Mouse (Mus musculus): ENCODE data around the gene Spryd3. TPM values are rescaled to one million over a fixed set of nuclear protein-coding genes. Genes with fewer than 3 reads are reported as not detected.

Spryd3 gene
- total RNA-seq, 2 experiments from 2014 or later: 156 to 165 TPM

DNA sequence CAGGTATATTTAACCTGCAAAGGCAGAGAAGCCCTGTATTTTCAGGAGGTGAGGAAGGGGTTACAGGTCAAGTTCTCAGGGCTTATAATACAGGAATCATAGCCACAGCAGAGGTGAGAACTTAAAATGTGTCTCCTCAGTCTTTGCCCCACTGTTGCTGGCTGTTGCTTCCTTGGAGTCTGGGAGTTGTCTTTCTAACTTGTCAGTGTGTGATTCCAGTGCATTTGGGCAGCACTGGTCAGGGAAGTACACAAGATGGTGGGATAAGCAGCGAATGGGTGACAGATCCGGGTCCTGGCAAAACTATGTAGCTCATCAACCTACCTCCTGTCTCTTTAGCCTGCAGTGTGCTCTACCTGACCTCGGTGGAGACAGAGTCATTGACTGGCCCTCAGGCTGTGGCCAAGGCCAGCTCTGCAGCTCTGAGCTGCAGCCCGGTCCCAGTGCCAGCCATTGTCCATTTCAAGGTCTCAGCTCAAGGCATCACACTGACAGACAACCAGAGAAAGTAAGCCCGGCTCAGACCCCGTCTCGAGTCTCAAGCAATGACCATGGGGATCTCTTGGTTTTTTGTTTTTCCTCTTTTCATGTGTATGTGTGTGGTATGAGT lies 21.3 kb downstream of the Spryd3 start:
- DNase-seq (ENCODE audit: low spot score in 2 of 2): no peak

DNA sequence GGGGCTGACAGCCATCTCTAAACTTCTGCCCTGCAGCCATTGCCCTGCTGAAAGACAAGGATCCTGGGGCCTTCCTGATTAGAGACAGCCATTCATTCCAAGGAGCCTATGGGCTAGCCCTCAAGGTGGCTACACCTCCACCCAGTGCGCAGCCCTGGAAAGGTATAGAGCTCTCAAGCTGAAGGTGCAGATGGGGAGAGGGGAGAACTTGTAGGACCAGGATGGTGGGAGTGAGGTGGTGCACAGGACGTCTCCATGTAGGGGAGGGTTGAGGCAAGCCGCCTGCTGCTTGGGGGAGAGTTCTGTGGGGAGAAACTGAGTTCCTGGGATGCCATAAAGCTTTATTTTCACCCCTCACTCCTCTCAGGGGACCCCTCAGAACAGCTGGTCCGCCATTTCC lies 22.4 kb downstream of the Spryd3 start:
- no peak for DNase-seq (ENCODE audit: low spot score in 2 of 2)

DNA sequence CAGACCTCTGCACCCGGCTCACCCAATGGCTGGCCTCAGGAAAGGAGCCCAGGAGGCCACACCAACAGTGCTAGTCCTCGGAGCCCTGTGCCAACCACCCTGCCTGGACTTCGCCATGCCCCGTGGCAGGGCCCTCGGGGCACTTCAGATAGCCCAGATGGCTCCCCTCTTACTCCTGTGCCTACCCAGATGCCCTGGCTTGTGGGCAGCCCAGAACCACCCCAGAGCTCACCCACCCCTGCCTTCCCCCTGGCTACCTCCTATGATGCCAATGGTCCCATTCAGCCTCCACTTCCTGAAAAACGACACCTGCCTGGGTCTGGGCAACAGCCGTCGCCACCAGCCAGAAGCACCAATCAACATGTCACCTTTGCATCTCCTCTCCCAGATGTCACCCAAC lies 23.2 kb downstream of the Spryd3 start:
- no peak for DNase-seq (ENCODE audit: low spot score in 2 of 2)

- no peak for DNase-seq (ENCODE audit: low spot score in 2 of 2)
Measured at GRCm38 (mm10) chr15:102112181-102112580, 23.9 kb downstream of the Spryd3 start.

DNA sequence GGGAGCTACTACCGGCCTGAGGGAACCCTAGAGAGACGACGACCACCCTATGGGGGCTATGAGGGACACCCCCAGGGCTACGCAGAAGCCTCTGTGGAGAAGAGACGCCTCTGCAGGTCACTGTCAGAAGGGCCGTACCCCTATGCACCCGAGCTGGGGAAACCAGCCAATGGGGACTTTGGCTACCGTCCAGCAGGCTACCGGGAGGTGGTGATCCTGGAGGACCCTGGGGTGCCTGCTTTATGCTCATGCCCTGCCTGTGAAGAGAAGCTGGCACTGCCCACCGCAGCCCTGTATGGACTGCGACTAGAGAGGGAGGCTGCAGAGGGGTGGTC lies 24.6 kb downstream of the Spryd3 start:
- DNase-seq (ENCODE audit: low spot score in 2 of 2): no peak

DNA sequence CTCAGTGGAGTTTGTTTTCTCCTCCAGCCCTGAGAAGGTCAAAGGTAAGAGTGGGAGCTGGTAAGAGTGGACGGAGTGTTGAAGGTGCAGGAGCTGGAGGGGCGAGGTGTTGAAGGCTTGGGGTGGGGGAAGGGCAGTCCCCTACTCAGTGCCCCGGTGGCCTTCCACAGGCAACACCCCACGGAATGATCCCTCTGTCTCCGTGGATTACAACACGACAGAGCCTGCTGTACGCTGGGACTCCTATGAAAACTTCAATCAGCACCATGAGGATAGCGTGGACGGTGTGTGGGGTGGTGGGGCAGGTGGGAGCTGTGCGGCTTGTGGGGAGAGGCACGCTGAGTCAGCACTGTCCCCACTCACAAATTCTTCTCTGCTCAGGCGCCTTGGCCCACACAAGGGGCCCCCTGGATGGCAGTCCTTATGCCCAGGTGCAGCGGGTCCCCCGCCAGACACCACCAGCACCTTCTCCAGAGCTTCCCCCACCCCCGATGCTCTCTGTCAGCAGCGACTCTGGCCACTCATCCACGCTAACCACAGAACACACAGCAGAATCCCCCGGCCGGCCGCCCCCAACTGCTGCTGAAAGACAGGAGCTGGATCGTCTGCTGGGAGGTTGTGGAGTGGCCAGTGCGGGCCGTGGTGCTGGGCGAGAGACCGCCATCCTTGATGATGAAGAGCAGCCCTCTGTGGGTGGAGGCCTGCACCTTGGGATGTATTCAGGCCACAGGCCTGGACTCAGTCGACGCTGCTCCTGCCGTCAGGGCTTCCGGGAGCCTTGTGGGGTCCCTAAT lies 25.1 kb downstream of the Spryd3 start:
- no peak for DNase-seq (ENCODE audit: low spot score in 2 of 2)

- DNase-seq (ENCODE audit: low spot score in 2 of 2): no peak
Measured at GRCm38 (mm10) chr15:102110271-102110670, 25.8 kb downstream of the Spryd3 start.

GRCm38 (mm10) chr15:102108651-102109525 lies 27.1 kb downstream of the Spryd3 start:
- DNase-seq (ENCODE audit: low spot score in 2 of 2): peak; percentile 75 to 89

DNA sequence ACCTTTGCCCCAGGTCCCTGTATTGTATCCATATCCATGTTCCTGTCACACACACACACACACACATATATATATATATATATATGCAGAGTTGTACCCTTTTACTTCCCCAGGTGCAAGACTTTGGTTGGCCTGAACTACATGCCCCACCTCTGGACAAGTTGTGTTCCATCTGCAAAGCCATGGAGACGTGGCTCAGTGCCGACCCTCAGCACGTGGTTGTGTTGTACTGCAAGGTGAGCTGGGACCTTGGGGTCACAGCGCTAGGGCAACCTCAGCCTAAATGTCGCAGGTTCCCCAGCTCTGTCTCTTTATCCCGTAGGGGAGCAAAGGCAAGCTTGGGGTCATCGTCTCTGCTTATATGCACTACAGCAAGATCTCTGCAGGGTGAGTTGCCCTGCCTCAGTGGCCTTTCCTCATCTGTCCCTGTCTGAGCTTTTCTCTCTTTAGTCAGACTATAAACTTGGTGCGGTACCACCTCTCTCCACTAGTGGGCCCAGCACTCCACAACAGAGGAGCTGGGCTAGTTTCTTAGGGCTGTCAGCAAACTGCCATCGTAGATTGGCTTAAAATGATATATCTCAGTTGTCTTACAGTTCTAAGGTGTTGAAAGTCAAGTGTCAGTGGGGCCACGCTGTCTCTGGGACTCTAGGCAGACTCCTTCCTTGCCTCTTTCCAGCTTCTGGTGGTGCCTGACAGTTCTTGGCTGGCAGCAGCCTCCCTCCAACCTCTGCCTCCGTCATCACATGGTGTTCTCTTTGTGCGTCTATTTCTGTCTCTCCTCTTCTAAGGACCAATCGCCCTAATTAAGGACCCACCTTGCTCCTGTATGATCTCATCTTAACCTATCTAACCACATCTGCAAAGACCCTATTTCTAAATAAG lies 28.1 kb downstream of the Spryd3 start:
- DNase-seq (ENCODE audit: low spot score in 2 of 2): peak in 1 of 2 experiments; percentile 82

DNA sequence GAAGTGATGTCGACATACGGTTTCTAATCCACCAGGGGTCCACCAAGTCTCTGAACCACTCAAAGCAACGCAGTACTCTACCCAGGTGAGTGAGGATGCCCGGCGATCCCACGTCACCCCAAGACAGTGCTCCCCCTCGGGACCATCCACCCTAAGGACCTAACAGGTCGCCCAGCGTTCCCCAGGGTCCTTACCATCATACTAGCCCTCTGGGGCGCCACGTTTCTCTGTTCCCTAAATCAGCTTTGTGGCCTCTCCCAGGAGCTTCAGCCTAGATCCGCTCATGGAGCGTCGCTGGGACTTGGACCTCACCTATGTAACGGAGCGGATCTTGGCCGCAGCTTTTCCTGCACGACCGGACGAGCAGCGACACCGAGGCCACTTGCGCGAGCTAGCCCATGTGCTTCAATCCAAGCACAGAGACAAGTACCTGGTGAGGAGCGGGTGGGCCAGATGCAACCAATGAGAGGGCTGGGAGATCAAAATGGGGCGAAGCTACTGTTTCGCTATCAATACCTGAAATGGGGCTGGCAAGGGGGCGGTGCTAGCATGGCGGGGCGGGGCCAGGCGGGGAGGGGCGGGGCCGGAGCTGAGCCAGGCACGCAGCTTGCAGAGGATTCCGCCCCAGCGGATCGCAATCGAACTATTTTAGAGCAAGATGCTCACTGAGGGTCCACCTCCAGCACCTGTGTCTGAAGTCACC lies 29.1 kb downstream of the Spryd3 start:
- DNase-seq (ENCODE audit: low spot score in 2 of 2): no peak

GRCm38 (mm10) chr15:102105764-102106730 lies 30.0 kb downstream of the Spryd3 start:
- DNase-seq (ENCODE audit: low spot score in 2 of 2): no peak

GRCm38 (mm10) chr15:102105360-102105759 lies 30.7 kb downstream of the Spryd3 start:
- no peak for DNase-seq (ENCODE audit: low spot score in 2 of 2)

DNA sequence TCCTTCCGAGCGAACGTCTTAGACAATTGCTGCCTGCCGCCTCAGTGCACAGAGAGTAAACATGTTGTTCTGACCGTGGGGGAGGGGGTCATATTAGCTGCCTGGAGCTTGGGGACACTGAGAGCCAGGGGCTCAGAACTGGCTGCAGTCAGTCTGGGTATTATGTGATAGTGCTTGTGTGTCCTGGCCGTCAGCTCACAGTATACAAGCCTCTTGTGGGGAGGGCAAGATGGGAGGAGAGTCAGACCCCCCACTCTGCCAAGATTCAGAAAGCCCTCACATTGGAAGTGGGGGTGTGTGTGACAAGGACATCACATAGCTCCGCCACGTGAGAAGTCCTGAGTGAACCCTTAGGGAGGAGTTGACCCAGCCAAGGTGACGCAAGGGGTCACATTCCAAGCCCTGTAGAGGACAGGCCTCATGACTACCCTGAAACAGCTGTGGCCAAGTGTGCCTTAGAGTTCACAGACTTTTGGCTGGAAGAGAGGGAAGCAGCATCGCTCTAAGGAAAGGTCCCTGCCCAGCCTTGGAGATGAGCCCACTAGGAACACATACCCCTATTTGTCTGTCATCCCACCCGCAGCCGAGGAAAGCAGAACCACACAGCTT lies 32.0 kb downstream of the Spryd3 start:
- no peak for DNase-seq (ENCODE audit: low spot score in 2 of 2)

- DNase-seq (ENCODE audit: low spot score in 2 of 2): no peak
Measured at GRCm38 (mm10) chr15:102103371-102103946, 32.6 kb downstream of the Spryd3 start.

DNA sequence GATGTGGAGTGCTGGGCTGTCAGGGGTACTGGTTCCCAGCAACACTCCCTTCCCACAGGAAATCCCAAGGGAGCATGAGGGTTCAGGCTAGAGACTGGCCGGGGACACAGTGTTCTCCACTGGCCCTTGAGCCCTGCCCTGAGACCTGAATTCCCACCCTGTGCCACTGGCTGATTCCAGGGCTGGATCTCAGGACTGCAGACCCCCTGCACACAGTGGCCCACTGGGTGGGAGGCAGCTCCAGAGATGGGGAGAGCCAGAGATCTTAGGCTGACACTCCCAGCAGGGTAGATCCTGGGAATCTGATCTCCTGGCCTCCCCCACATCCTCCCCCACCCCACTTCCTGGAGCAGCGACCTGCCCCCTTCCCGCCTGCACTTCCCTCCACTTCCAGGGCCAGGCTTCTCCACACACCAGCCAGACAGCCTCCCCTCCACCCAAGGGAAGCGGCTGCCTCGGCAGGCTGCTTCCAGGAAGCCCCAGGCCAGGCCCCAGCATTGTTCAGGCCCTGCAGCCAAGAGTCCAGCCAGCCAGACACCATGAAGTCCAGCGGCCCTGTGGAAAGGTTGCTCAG lies 33.4 kb downstream of the Spryd3 start:
- no peak for DNase-seq (ENCODE audit: low spot score in 2 of 2)

DNA sequence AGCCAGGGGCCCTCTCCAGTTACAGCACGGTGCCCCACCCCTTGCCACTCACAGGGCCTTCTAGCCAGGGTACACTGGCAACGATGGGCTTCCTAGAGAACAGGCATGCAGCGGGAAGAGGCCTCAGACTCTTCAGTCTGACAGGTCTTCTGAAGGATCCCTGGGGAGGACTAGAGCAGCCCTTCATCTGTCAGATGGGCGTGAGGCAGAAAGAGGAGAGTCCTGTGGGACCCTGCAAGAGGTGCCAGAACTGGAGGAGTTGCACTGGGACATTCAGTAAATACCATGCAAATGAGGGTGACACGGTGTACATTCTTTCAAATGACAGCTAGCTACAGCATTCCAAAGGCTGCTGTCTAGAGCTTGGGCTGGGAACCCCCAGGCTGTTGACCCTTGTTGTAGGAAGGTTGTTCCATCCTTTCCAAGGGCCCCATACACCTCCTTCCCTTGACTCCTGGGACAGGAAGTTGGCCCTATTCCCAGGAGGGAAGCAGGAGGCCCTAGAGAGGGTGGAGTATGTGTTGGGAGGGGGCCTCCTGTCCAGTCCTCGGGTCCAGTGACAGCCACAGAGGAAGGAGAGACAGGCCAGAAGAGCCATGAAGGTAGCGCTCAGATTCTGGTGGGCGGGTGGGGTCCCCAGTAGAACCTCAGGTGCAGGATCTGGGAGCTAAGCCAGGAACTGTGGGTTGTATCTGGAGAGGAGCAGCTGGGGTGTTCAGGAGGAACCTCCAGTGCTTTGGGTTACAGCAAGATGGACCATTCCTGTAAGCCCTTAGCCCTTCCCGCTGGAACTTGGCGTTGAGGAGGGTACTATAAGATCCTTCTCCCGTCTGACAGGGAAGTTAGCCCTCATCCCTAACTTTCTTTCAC lies 34.1 kb downstream of the Spryd3 start:
- DNase-seq (ENCODE audit: low spot score in 2 of 2): no peak

All from layer of hippocampus, adult 18-20 months (tissue).